Mouse (Mus musculus): Measurements from ENCODE around the gene Slc13a5.

The Slc13a5 gene

GRCm38 (mm10) chr11:72206341-72207203 is 60.5 kb downstream of the Slc13a5 start, which contains the start of gene Gm43951:
Gene Gm43951, minus strand, starts transcription at chr11:72206840.
- peak; percentile 63 for DNase-seq (ENCODE audit: low read depth, low spot score)

DNA sequence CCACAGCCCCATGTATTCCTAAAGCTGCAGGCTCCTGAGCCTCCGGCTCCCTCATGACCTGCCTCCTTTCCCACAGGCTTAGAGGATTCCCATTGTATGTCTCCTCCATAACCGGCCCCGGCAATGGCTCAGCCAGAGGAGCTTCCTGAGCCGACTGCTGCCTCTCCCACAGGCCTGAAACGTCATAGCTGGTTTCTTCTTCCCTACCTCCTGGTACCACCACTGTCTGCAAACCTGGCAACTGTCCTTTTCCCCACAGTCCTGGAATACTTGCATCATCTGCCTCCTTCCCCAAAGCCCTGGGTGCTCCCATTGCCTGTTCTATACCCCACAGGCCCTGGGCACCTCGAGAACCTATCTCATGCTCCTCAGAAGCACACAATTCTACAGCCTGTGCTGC is 61.8 kb downstream of the Slc13a5 start:
- peak; percentile 52 for DNase-seq (ENCODE audit: low read depth, low spot score)

DNA sequence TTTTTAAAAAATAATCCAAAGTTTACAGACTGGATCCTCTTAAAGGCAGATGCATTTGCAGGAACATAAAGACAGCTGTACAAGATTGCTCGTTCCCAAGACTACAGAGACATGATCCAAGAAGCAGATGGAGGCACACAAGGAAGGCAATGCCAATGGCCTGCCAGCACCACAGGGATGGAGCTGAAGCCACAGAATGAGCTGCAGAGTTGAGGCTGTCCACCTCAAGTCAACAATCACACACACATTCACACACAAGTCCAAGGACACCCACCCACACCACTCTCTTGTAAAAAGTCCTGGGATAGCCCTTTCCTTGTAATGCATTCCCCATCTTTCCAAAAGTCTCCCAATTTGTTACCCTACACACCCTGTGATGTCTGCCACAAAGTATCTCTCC is 63.6 kb downstream of the Slc13a5 start:
- peak; percentile 54 for DNase-seq (ENCODE audit: low read depth, low spot score)

GRCm38 (mm10) chr11:72196506-72196905 is 70.5 kb downstream of the Slc13a5 start:
- no peak for DNase-seq (ENCODE audit: low read depth, low spot score)

- DNase-seq (ENCODE audit: low read depth, low spot score): no peak
Observed at GRCm38 (mm10) chr11:72194259-72194658, 72.8 kb downstream of the Slc13a5 start.

All from brain, adult 2 months (tissue).